Mouse (Mus musculus) right cerebral cortex, adult 2 months (tissue): ENCODE results near the gene Kpna6.
"Not testable (repeated sequence)": the region's sequence is repeated elsewhere in the genome, so short reads cannot be mapped to it uniquely, and the experiment has no call there.

Experiments
- DNase-seq, 2 experiments: peaks; one replicate each; pipeline ENCODE4 v3.0.0; 2021 to 2022; ENCODE audit warnings: low spot score in 2 of 2

Gene Kpna6

GRCm38 (mm10) chr4:129672083-129672877, at the start of gene Kpna6:
TSS of gene Kpna6 (minus strand) at chr4:129672767.
- peak; percentile 95 to 96 for DNase-seq

GRCm38 (mm10) chr4:129716310-129716709, 43.7 kb upstream of the Kpna6 start:
- peak in 1 of 2 experiments; percentile 44 for DNase-seq

GRCm38 (mm10) chr4:129709486-129710129, 37.0 kb upstream of the Kpna6 start:
- no peak for DNase-seq

- no peak for DNase-seq
These were observed 34.2 kb upstream of the Kpna6 start for GRCm38 (mm10) chr4:129706750-129707149.

DNA sequence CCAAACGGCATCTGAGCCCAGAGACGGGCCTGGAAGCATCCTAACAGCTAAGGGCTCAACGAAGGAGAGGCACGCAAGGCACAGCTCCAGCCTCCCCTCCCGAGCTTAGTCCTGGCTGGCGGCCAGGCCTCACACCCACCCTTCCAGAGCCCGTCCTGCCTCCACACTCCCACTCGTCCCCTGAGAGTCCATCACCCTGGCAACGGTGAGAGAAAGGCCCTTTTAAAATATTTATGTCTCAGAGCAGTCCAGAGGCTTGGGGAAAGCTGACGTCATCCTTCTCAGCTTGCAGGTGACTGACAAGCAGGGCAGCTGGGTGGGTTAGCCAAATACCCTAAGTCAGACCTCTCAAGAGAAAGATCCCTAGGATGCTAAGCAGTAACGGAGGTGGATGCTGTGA, 29.9 kb upstream of the Kpna6 start:
- peak; percentile 81 to 87 for DNase-seq

GRCm38 (mm10) chr4:129701503-129702377, 29.2 kb upstream of the Kpna6 start:
- DNase-seq: peak; percentile 96

- not testable (repeated sequence) for DNase-seq
These were observed 28.1 kb upstream of the Kpna6 start for GRCm38 (mm10) chr4:129700661-129701060.

GRCm38 (mm10) chr4:129700216-129700615, 27.6 kb upstream of the Kpna6 start:
- no peak for DNase-seq

DNA sequence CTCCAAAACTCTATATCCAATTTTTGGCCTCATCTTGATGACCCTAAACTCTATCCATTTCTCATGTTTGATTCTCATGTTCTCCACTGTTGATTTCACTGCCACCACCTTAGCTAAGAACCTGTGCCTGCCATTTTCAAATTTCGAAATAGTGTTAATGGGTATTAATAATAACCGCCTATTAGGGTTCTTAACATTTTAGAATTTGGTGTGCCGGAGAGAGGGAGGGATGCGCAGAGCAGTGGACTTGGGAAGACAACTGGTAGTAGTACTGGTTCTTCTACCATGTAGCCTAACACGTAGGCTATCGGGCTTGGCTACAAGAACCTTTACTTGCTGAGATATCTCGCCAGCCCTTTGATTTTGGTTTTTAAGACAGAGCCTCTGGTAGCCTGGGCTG, 24.6 kb upstream of the Kpna6 start:
- no peak for DNase-seq

GRCm38 (mm10) chr4:129696158-129696985, 23.8 kb upstream of the Kpna6 start, which contains the start of gene Tmem39b:
TSS of gene Tmem39b (minus strand) at chr4:129696838.
- peak; percentile 91 to 93 for DNase-seq

GRCm38 (mm10) chr4:129695815-129696157, 23.2 kb upstream of the Kpna6 start:
- no peak for DNase-seq

DNA sequence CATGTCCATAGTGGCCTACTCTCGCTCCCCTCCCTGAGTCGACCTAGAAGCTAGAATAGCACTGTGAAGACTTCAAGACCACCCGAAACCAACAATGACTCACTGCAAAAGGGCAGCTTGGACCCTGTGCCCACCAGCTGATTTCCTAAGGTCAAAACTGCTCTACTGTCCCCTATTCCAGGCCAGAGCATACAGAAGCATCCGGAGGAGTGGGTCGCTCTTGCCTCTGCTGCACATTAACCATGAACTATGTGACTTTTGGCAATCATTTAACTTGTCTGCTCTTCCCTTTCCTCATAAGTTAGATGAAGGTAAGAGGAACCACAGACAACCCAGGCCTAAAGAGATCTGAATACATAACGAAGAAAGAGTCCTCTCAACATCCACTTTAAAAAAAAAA, 12.0 kb upstream of the Kpna6 start:
- DNase-seq: no peak

GRCm38 (mm10) chr4:129683901-129684493, 11.4 kb upstream of the Kpna6 start:
- DNase-seq: no peak

- no peak for DNase-seq
These were observed 9.3 kb upstream of the Kpna6 start for GRCm38 (mm10) chr4:129681837-129682236.

DNA sequence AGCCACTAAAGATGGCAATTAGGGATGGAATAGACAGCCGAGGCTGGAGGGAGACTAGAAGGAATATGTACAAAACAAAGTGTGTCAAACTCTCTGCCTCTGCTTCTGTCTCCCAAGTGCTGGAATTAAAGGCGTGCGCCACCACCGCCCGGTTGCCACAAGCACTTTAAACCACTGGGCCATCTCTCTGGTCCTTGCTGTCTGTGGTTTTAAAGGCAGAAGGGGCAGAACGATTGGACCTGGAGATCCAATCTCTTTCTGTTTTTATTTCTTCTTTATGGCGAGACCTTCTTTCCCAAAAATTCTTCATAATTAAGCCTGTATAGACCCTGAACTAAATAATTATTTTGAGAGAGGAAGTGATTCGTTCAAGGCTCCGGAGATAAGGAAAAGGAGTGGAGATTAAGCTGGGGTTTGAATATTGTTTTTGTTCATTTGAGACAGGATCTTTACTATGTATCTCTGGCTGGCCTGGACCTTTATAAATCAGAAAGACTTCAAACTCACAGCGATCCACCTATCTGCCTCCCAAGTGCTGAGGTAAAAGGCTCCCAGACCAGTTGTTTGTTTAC, 397 bp upstream of the Kpna6 start:
- no peak for DNase-seq

DNA sequence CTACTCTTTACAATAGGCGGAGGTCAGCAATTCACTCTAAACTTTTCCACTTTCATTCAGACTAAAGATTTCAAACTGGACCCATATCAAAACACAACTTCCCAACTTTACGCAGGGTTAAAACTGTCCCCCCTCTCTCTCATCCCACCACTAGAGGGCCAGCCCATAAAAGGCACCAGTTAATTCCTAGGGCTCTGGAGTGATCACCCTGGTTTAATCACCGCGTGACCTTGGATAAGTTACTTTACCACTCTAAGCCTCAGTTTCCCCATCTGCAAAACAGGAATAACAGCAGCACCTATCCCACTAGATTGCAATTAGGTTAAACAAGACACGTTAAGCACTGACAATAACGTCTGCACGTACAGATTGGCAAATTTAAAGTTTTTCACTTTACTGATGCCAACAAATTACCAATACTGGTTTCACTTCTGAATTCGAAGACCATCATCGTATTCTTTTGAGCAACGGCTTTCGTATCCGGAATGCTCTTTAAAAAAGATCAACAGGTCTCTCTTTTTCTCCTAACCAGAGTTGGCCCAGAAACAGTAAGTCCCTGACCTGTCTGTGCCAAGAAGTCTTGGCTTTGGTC, 980 bp downstream of the Kpna6 start:
- DNase-seq: peak; percentile 38 to 41

- DNase-seq: no peak
These were observed 10.2 kb downstream of the Kpna6 start for GRCm38 (mm10) chr4:129662255-129662813.

- DNase-seq: no peak
These were observed 11.0 kb downstream of the Kpna6 start for GRCm38 (mm10) chr4:129661584-129661983.

DNA sequence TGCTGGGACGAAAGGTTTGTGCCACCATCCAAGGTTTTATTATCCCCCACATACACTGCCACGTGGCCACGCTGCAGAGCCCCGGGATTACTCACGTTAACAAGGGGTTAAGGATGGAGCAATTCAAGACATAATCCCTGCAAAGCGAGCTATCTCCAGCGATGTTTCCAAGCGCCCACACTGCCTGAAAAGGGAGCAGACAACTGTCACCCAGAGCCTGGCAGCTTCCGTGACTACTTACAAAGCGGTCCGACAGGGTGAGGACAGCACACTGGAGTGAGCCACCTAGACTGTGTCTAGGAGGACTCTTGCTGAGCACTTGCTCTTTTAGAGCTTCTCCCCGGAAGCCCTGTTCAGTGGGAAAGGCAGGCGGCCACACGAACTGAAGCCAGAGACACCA, 17.8 kb downstream of the Kpna6 start:
- DNase-seq: no peak

GRCm38 (mm10) chr4:129650359-129650758, 22.2 kb downstream of the Kpna6 start:
- DNase-seq: no peak
